Mouse (Mus musculus): Measurements from ENCODE around the gene Pid1.
"Not testable (repeated sequence)": the region's sequence is repeated elsewhere in the genome, so short reads cannot be mapped to it uniquely, and the experiment has no call there.

Pid1 gene

DNA sequence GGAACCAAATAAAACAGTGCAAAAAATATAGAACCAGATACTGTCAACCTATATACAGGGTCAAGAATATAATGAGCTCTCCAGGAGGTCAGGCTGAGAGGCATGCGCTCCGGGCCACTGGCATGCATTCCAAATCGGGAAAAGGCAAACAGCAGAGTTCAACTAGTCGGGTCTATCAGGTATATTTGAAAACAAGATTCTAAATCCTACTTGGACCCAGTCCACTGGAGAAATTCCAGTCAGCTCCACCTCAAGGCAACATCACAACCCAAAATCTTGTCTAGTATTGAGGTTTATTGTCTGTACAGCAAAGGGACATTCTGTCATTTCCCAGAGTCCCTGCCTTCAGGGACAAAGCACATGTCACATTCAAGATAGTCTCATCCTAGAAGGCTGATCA lies 91.0 kb downstream of the Pid1 start:
- no peak for DNase-seq (ENCODE audit: extremely low read depth, insufficient read length, low spot score)

DNA sequence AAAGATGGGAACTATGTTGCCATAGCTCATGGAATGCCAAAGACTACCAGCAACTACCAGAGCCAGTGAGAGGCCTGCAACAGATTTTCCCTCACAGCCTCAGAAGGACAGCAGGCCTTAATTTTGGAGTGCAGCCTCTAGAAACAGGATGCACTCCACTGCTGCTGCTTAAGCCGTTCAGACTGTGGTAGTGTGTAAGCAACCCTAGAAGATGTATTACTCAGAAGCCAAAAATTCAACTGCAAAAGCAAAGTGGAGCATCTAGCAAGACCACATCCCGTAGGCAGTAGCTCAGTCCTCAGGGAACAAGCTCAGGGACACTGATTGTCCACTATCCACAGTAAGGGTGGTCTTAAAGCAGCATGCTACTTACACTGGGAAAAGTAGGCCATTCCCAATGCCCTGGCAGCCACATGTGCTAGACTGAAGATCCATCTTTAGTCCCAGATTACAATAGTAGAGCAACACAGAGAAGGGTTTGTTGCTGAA lies 92.2 kb downstream of the Pid1 start:
- peak; percentile 29 for DNase-seq (ENCODE audit: extremely low read depth, insufficient read length, low spot score)

DNA sequence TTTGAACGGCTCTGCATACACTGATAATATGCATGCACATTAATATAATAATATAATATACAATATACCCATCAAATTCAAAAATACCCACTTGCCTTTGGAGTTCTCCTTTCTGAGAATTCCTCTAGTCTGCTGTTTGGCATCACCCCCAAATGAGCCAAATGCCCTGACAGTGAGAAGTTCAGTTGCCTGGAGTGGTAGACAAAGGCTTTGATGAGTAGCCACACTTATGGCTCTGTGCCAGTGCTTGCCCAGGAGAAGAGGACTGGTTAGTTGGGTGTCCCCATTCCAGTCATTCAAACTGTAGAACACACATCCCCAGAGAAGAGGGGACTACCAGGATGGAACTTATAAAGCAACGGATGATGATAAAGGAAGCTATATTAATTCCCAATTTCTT lies 106.3 kb downstream of the Pid1 start:
- no peak for DNase-seq (ENCODE audit: extremely low read depth, insufficient read length, low spot score)

DNA sequence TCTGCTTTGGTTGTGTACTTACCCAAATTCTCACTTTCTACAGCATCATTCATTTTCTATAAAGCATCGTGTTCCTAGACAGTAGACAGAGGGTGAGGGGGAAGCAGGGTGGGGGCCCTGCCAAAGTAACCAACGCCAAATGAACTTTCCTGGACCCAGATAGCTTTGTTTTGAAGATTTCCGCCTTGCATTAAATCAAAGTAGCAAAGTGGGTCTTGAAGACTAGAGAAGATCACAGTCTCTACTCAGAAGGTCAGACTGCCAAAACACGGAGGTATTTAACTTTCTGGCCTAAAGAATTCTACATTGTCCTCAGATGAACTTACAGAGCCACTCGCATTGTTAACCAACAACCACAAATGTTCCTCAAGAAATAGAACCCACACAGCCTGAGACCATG lies 109.6 kb downstream of the Pid1 start:
- no peak for DNase-seq (ENCODE audit: extremely low read depth, insufficient read length, low spot score)

DNA sequence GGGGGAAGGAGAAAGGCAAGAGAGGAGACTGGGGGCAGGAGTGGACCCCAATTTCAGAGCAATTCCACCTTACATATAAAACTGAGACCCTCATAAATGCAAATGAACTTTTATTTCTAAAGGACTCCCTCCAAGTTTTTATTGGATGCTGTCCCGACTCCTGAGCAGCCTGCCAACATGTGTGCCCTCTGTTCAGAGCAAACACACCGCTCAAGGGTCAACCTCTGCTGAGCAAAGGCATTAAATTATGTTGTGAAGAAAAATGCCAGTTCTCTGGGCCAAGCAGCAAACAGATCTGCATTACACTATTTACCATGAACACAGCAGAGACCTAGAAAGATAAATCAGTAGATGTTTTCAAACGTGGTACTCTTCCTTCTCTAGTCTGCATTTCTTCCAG lies 110.1 kb downstream of the Pid1 start:
- DNase-seq (ENCODE audit: extremely low read depth, insufficient read length, low spot score) = no peak

DNA sequence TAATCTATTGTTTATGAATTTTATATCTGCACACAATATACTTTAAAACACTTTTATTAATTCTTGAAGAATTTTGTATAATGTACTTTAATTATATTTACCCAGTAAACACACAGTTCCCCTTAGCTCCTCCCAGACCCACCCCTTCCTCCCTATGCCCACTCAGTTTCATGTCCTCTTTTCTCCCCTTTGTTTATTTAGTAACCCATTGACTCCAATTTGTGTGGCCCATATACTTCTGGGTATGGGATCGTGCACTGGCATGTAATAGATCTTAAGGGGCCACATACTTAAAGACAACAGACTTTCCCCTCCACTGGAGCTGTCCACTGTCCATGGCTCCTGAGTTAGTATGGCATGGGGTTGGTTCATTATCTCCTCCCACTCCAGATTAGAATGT lies 112.8 kb downstream of the Pid1 start:
- no peak for DNase-seq (ENCODE audit: extremely low read depth, insufficient read length, low spot score)

DNA sequence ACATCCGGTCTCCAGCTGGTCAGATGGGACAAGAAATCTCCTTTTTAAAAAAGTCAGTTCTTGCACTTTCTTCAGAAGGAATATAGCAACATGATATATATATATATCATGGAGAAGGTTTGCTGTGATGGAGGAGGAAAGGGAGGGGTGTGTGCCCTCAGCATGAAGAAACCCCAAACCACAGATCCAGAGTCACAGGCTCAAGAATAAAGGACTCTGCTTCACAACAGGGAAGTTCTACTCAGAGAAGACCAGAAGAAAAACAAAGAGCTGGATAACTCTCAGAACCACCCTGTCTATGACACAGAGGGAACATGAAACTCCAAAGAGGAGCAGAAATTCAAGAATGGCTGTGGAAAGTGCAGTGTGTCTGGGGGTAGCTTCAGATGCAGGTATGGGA lies 113.2 kb downstream of the Pid1 start:
- no peak for DNase-seq (ENCODE audit: extremely low read depth, insufficient read length, low spot score)

DNA sequence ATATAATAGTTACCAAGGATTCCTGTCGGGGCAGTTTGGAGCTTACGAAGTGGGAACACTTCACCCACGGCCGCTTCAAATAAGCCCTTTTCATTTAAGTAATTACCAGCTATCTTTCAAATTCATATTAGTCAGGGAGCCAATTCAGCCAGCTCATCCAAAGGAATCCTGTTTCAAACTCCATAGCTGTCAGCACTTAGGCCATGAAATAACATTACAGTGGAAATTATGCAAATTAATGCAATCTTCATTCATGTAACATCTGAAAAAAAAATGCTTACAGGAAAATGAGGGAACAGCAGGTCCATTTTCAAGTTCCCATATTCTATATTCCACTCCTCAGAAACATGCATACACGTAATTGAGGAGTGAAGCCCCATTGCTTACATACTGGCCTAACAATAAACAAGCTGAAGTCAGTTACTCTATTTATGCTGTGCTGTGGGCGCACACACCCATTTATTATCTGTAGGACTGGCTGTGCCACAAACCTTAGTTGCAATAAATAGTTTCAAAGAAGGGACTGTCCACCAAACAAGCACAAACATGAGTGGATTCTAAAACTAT lies 114.1 kb downstream of the Pid1 start:
- no peak for DNase-seq (ENCODE audit: extremely low read depth, insufficient read length, low spot score)

DNA sequence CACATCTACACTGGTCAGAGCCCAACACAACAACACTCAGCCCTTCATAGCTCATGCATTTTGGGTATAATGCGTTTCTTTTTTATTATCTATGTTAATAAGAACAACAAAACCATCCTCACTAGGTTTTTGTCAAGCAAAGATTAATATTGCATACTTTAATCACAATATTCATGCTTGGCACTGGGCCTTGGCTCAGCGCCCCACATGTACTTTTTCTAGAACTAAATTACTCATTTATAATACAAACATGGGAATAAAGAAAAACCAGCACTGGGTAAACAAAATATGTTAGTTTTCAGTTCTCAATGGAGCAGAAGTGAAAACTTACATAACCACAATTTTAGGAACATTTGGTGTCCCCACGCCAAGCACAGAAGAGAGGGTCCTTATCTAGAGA lies 116.9 kb downstream of the Pid1 start:
- DNase-seq (ENCODE audit: extremely low read depth, insufficient read length, low spot score) = no peak

DNA sequence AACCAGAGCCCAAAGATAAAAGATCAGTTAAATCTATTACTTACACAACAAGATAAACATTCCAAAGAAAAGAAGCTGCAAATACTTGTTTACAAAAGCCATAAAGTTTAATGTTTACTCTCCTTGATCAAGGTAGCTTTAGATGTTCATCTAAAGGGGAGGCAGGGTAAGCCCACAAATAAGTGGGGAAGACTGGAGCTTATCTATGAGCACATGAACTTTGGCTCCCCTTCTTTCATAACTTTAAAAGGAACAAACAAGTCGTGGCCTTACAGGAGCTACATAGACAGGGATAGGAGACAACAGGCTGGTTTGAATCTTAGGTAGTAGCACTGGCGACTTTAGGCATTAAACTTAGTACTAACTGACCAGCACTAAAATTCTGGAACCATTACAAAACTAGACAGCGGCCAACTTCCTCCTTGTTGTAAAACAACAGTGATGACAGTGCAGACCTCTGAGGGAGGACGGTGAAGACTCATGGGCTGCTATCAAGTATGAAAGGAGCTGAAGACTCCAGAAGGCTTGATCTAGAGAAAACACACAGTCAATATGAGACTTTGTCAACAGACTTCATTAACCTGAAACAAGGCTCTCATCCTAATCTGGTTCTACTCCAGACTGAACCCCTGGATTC lies 122.7 kb downstream of the Pid1 start:
- DNase-seq (ENCODE audit: extremely low read depth, insufficient read length, low spot score) = no peak

DNA sequence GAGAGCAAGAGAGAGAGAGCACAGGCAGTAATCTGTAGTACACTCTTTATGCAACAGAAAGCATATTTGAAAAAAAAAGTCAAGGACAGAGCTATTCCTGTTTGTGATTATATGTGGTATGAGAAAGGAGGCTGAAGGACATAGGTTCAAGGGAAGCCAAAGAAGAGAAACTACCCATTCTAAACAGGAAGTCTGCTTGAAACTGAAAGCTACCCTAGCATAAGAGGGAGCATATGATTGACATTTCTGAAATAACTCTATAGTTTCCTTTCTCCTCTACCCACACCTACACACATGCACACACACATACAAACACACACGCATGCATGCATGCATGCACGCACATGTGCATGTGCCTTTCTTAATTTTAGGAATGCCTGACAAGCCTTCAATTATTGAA lies 123.8 kb downstream of the Pid1 start:
- no peak for DNase-seq (ENCODE audit: extremely low read depth, insufficient read length, low spot score)

DNA sequence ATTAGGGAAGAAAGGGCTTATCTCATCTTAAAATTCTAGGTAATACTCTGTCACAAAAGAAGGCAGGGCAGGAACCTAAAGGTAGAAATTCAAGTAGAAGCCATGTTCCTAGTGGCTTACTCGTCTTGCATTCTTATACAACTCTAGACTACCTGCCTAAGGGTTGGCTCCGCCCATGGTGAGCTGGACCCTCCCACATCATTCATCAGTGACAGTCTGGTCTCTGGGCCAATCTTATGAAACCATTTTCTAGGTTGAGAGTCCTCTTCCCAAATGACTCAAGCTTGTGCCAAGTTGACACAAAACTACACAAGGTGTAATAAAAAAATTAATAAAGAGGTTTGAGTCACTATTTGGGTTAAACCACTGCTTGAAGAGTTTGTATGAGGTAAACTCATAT lies 133.5 kb downstream of the Pid1 start:
- DNase-seq (ENCODE audit: extremely low read depth, insufficient read length, low spot score) = no peak

DNA sequence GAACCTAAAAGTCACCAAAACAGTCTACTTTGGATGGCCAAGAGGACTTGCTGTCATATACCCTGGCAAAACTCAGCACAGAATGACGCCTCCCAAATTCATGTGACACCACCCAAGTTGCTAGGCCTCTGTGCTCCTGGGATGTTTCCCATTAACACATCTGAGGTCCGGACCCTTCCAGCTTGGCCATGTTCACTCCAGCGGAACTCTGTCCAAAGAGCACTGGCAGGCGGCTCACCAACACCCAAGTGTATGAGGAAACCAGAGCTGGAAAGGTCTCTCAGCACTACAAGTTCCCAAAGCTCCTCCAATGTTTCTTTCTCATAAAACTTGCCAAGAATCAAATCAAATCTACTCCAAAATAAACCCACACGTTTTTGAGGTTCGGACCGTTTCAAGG lies 138.4 kb downstream of the Pid1 start:
- no peak for DNase-seq (ENCODE audit: extremely low read depth, insufficient read length, low spot score)

DNA sequence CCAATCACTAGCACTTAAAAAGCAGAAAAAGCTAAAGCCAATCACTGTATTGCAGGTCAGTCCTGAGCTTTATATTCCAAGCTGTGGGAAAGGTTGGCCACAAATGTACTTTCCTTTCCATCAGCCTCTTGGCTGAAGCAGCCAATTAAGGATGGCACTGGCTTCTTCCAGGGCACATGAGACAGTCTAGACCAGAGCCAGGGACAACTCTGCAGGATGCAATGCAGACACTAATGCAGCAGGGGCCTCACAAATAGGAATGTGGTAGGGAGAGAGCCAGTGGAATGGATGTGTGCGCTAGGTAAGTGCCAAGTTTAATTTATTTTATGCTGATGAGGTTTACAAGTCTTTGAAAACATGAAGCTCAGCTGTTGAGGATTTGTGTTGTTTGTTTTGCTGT lies 141.9 kb downstream of the Pid1 start:
- no peak for DNase-seq (ENCODE audit: extremely low read depth, insufficient read length, low spot score)

DNA sequence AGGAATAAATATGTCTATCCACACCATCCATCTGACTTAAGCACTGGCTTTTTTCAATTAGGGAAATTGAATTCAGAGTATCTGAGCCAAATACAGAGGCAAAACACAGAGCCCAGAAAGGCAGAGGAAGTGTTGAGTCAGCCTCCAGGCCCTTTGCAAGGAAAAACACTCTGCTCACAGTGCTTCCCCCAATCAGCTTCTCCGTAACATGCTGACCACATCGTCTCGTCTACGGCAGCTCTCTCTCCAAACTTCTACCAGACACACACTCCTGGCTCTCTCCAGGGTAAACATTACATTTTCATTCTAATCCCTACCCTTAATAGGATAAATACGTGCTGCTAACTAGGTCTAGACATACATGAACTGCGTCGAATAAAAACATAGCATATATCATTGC lies 145.4 kb downstream of the Pid1 start:
- DNase-seq (ENCODE audit: extremely low read depth, insufficient read length, low spot score) = no peak

DNA sequence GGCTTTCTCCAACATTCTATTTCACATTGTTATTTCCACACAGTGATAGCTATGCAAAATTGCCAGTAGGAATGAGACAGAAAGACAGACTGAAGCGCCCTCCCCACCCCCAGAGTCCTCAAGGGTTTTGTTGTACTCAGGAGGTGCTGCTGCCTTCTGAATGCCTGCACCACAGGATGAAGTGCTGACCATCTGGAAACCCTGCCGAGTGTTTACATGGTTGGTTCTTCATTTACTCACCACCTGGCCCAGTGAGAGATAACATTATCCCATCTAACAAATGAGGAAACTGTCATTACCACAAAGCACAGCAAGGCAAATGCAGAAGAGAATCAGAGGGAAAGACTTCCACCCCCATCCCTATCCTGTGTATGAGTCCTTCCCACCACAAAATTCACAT lies 146.2 kb downstream of the Pid1 start:
- no peak for DNase-seq (ENCODE audit: extremely low read depth, insufficient read length, low spot score)

DNA sequence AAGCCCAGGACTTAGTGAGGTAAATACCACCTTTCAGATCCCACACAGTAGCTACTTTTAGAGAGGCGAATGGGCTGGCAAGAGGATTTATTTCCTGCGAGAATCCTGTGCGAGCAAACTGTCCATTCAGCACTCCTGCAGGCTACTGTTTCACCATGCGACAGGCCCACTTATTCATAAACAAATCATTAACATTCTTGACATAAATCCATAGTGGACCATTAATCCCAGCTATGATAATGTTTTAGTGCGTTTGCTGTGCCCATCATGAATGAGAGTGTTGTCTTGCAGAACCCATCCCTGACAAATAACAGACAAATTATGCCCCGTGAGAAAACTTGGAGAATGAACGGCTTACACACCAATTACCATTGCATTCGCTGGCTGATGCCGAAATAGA lies 152.5 kb downstream of the Pid1 start:
- no peak for DNase-seq (ENCODE audit: extremely low read depth, insufficient read length, low spot score)

DNA sequence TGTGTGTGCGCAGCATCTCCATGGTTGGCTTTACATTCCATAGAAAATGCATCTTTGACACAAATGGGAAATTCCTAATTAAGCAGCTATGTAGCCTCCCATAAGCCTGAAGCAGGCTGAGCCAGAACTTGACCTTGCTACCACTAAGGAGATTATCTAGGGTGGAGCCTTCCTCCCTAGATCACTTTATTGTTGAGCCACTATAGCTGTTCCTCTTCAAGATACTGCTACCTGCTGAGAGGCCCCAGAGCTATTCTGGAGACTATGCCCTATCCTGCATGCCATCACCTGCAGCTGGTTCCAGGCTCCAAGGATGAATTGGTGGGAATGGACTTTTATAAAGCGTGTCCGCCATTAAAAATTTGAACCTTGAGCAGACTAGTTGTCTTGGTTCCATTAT lies 158.2 kb downstream of the Pid1 start:
- not testable (repeated sequence) for DNase-seq (ENCODE audit: extremely low read depth, insufficient read length, low spot score)

DNA sequence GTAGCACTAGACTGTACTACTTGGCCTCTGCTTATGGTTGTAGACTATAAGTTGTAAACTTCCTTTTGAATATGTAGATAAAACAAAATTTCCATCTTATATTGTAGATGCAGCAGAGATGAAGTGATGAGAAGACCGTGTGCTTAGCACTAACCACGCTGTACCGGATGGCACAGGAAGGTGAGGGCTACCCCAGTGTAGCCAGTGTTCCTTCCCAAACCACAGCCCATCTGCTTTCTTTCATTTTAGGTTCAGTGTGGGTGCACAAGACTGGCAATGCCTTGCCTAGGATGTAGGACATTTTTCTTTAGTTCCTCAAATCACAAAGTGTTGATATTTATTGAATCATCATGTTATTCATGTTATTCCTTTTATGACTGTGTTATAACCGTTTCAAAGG lies 160.5 kb downstream of the Pid1 start:
- no peak for DNase-seq (ENCODE audit: extremely low read depth, insufficient read length, low spot score)

DNA sequence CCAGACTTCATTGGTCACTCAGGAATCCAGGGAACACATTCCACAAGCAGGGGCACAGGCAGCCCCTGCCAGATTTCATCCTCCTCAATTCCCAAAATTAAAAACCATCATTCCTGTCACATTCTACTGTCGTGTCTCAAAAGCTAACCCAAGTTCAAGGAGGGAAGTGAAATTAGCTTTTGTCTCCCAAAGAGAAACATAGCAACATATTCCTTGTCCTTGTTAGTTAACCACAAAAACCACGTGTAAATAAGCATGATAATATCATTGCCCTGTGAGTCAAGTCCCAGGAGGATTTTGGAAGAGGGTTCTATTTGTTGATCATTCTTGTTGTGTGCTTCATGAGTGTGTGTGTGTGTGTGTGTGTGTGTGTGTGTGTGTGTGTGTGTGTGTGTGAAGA lies 164.1 kb downstream of the Pid1 start:
- no peak for DNase-seq (ENCODE audit: extremely low read depth, insufficient read length, low spot score)

DNA sequence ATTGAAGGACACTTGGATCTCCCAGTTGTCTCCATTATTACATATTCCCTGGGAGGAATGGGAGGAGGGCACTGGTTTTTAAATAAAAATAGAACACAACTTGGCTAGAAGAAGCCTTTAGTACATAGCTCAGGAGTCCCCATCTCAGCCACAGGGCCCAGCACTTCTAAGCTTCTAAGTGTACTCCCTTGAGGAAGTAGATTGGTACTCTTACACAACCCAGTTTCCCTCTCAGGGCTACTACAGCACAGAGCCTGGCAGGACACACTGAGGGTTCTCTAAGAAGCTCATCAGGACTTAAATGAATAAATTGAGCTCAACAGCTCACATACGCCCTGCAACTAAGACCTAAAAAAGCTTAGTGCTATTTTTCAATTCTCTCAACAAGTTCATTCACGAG lies 165.1 kb downstream of the Pid1 start:
- no peak for DNase-seq (ENCODE audit: extremely low read depth, insufficient read length, low spot score)

DNA sequence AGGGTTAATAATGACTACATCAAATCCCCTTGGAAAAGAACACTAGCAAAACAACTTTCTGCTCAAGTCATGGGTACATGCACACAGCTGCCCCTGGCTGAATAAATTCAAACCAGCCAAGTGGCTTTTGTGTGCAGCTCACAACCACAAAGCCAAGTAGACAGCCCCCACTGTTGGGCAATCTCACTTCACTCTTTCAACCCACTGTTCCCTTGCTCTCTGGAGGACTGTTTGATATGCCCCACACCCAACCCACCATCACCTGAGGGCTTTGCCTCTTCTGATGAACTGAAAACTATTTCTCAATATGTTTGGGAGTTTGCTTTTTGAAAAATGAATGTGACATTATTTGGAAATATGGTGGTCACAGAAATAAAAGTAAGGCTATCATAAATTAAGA lies 171.8 kb downstream of the Pid1 start:
- DNase-seq (ENCODE audit: extremely low read depth, insufficient read length, low spot score) = no peak

DNA sequence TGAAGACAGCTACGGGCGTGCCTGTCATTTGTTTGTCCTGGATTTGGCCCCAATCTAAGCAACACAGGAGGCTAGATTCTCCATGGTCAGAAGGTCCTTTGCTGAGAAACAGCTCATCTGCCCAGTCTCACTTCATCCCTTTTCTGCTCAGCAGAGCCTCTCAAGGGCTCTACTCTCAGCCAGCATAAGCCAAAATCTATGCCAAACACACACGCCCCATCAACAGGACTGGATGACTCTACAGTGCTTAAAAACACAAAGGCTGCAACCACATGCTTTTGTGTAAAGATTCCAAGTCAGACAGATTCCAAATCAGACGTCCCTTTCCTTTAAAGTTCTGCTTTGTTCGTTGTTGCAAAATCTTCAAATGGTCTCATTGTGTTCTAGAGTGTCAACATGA lies 174.5 kb downstream of the Pid1 start:
- no peak for DNase-seq (ENCODE audit: extremely low read depth, insufficient read length, low spot score)
